Mouse (Mus musculus): Measurements from ENCODE around the gene Golga3. TPM values are rescaled to one million over a fixed set of nuclear protein-coding genes. Genes with fewer than 3 reads are reported as not detected.

Golga3 gene
- polyA plus RNA-seq, 1 experiment from 2014 or later, result 20.1 TPM

DNA sequence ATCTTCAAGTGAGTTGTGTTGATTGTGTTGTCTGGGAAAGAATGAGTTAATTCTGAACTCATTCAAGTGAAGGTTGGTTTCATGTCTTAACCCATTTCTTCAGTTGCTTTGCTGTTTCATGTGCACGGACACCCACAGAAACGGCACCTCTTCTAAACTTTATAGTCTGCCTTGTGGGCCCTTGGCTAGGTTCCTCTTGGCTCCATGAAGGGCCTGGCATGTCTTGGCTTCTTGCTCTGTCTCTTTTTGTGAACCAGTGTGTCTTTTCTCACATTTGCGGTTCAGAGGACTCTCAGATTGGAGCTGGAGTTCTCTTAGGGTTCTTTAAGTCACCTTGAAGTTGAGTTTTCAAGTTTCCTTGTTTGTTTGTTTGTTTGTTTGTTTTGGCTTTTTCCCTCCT is 48.6 kb downstream of the Golga3 start:
- peaks cover 4% of the 10 kb centered on the region for H3K4me1 ChIP-seq (ENCODE audit: control insufficient read depth, insufficient read depth, low read depth, low read length)
- ATAC-seq, result no peak
- WGBS, result 95% methylated on average over 3 of the region's 3 CpGs
- H3K4me3 ChIP-seq (ENCODE audit: low read length), result no peak overlapping the region
- H3K9me3 ChIP-seq (ENCODE audit: control insufficient read depth, low read length), result no peaks in the 10 kb centered on the region
- no peak overlapping the region for H3K9ac ChIP-seq (ENCODE audit: low read depth, low read length)
- H3K36me3 ChIP-seq (ENCODE audit: control insufficient read depth, insufficient read depth, low read length), result peaks cover 25% of the 10 kb centered on the region
- no peak overlapping the region for H3K4me2 ChIP-seq (ENCODE audit: low read length)
- H3K27me3 ChIP-seq (replicated peaks; ENCODE audit: control insufficient read depth, insufficient read depth, low read length), result no peaks in the 10 kb centered on the region
- no peak overlapping the region for H3K27ac ChIP-seq (ENCODE audit: low read depth, low read length)

GRCm38 (mm10) chr5:110227336-110227883 is 50.9 kb downstream of the Golga3 start:
- Histone ChIP-seq H3K4me3 (ENCODE audit: low read length) (no peak overlapping the region), H3K9ac (ENCODE audit: low read depth, low read length) (no peak overlapping the region), H3K36me3 (ENCODE audit: control insufficient read depth, insufficient read depth, low read length) (peaks cover 11% of the 10 kb centered on the region; the same call in 1 of the 2 replicates), H3K27ac (ENCODE audit: low read depth, low read length) (no peak overlapping the region), H3K4me1 (ENCODE audit: control insufficient read depth, insufficient read depth, low read depth, low read length) (peaks cover 15% of the 10 kb centered on the region), H3K4me2 (ENCODE audit: low read length) (no peak overlapping the region), H3K9me3 (ENCODE audit: control insufficient read depth, low read length) (no peaks in the 10 kb centered on the region), H3K27me3 (replicated peaks; ENCODE audit: control insufficient read depth, insufficient read depth, low read length) (no peaks in the 10 kb centered on the region)
- 44% methylated on average over 1 of the region's 1 CpGs for WGBS
- ATAC-seq, result no peak

GRCm38 (mm10) chr5:110230401-110230779 is 53.9 kb downstream of the Golga3 start:
- H3K4me3 ChIP-seq (ENCODE audit: low read length), result peak overlapping the region; percentile 100
- peaks cover 15% of the 10 kb centered on the region for H3K4me1 ChIP-seq (ENCODE audit: control insufficient read depth, insufficient read depth, low read depth, low read length)
- peak; percentile 16; the same call in 1 of the 2 replicates for ATAC-seq
- peak overlapping the region; percentile 93 for H3K27ac ChIP-seq (ENCODE audit: low read depth, low read length)
- H3K9me3 ChIP-seq (ENCODE audit: control insufficient read depth, low read length), result no peaks in the 10 kb centered on the region
- whole genome bisulfite sequencing, result 9% methylated on average over 8 of the region's 8 CpGs
- H3K36me3 ChIP-seq (ENCODE audit: control insufficient read depth, insufficient read depth, low read length), result peaks cover 7% of the 10 kb centered on the region
- H3K9ac ChIP-seq (ENCODE audit: low read depth, low read length), result peak overlapping the region; percentile 99
- H3K4me2 ChIP-seq (ENCODE audit: low read length), result peak overlapping the region; percentile 71
- H3K27me3 ChIP-seq (replicated peaks; ENCODE audit: control insufficient read depth, insufficient read depth, low read length), result no peaks in the 10 kb centered on the region

DNA sequence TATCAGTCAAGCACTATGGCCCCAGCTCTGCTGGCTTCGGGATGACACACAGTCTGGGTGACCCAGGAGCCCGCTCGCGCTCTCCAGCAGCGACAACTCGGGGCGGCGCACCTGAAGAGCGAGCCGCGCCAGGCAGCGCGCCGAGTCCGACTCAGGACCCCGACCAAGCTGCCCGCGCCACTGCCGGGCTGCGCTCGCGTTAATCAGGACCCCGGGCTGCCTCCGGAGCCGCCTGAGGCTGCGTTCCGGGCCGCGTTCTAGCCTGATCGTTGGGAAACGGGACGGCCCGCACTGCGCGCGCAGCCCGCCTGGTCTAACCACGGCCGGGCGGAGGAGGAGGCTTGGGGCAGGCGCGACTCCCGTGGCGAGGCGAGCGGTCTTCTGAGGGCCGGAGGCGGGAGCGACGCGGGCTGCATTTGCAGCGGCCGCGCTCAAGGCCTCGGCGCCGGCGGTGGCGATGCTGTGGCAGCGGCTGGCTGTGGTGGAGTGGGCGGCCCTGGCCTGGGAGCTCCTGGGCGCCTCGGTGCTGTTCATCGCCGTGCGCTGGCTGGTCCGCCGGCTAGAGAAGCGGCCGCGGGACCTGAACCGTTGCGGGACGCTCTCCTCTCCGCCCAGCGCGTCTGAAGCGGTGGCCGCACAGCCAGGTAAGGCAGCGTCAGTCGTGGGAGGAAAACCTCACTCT is 54.4 kb downstream of the Golga3 start, which contains the start of gene Ankle2:
TSS of gene Ankle2 (plus strand) at position 225 of the 682 bp plus-strand sequence.
- H3K9ac ChIP-seq (ENCODE audit: low read depth, low read length), result peak within 1 kb of the TSS; percentile 99
- peak within 1 kb of the TSS; percentile 93 for H3K27ac ChIP-seq (ENCODE audit: low read depth, low read length)
- no peaks in the 10 kb centered on the region for H3K27me3 ChIP-seq (replicated peaks; ENCODE audit: control insufficient read depth, insufficient read depth, low read length)
- peak within 1 kb of the TSS; percentile 100 for H3K4me3 ChIP-seq (ENCODE audit: low read length)
- no peaks in the 10 kb centered on the region for H3K9me3 ChIP-seq (ENCODE audit: control insufficient read depth, low read length)
- under 1% methylated on average over 62 of the region's 81 CpGs for WGBS
- peak; percentile 98 for ATAC-seq
- peaks cover 9% of the 10 kb centered on the region for H3K36me3 ChIP-seq (ENCODE audit: control insufficient read depth, insufficient read depth, low read length)
- H3K4me2 ChIP-seq (ENCODE audit: low read length), result peak within 1 kb of the TSS; percentile 71
- peaks cover 15% of the 10 kb centered on the region for H3K4me1 ChIP-seq (ENCODE audit: control insufficient read depth, insufficient read depth, low read depth, low read length)

DNA sequence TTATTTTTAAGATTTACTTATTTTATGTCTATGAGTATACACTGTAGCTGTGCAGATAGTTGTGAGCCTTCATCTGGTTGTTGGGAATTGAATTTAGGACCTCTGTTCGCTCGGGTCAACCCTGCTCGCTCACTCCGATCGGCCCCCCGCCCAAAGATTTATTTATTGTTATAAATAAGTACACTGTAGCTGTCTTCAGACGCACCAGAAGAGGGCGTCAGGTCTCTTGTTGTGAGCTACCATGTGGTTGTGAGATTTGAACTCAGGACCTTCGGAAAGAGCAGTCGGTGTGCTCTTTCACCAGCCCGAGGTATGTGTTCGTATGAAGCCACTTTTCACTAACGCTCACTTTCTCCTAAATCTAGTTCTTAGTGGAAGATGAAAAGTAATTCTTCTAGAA is 55.1 kb downstream of the Golga3 start:
- ATAC-seq, result no peak; the same call in 1 of the 2 replicates
- peak overlapping the region; percentile 71 for H3K4me2 ChIP-seq (ENCODE audit: low read length)
- H3K4me3 ChIP-seq (ENCODE audit: low read length), result peak overlapping the region; percentile 100
- peaks cover 15% of the 10 kb centered on the region for H3K4me1 ChIP-seq (ENCODE audit: control insufficient read depth, insufficient read depth, low read depth, low read length)
- WGBS, result 44% methylated on average over 13 of the region's 13 CpGs
- H3K9ac ChIP-seq (ENCODE audit: low read depth, low read length), result no peak overlapping the region; the same call in 1 of the 2 replicates
- H3K27ac ChIP-seq (ENCODE audit: low read depth, low read length), result no peak overlapping the region
- H3K36me3 ChIP-seq (ENCODE audit: control insufficient read depth, insufficient read depth, low read length), result peaks cover 14% of the 10 kb centered on the region
- no peaks in the 10 kb centered on the region for H3K27me3 ChIP-seq (replicated peaks; ENCODE audit: control insufficient read depth, insufficient read depth, low read length)
- H3K9me3 ChIP-seq (ENCODE audit: control insufficient read depth, low read length), result no peaks in the 10 kb centered on the region

DNA sequence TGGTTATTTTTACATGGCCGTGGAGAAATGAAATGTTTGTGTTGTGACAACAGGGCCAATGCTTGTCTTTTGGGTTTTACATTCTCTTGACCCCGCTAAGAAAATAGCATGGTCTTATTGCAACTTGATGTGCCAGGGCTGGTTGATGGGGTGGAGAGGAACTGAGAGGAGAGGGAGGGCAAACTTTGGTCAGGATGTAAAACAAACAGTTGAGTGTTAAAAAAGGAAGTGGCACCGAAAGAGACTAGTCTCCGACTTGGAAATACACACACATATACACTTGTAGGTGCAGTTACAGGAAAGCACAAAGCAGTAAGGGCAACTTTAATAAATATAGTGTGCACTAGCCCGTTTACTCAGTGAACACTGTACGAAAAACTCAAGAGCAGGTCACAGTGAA is 55.8 kb downstream of the Golga3 start:
- Histone ChIP-seq H3K27ac (ENCODE audit: low read depth, low read length) (no peak overlapping the region), H3K27me3 (replicated peaks; ENCODE audit: control insufficient read depth, insufficient read depth, low read length) (no peaks in the 10 kb centered on the region), H3K36me3 (ENCODE audit: control insufficient read depth, insufficient read depth, low read length) (peaks cover 17% of the 10 kb centered on the region), H3K4me2 (ENCODE audit: low read length) (peak overlapping the region; percentile 71; the same call in 1 of the 2 replicates), H3K4me1 (ENCODE audit: control insufficient read depth, insufficient read depth, low read depth, low read length) (peaks cover 15% of the 10 kb centered on the region), H3K4me3 (ENCODE audit: low read length) (no peak overlapping the region), H3K9ac (ENCODE audit: low read depth, low read length) (no peak overlapping the region), H3K9me3 (ENCODE audit: control insufficient read depth, low read length) (no peaks in the 10 kb centered on the region)
- ATAC-seq, result no peak
- 88% methylated on average over 6 of the region's 6 CpGs for WGBS

- H3K9me3 ChIP-seq (ENCODE audit: control insufficient read depth, low read length), result no peaks in the 10 kb centered on the region
- H3K4me3 ChIP-seq (ENCODE audit: low read length), result no peak overlapping the region
- H3K36me3 ChIP-seq (ENCODE audit: control insufficient read depth, insufficient read depth, low read length), result peaks cover 53% of the 10 kb centered on the region
- no peak for ATAC-seq
- no peaks in the 10 kb centered on the region for H3K4me1 ChIP-seq (ENCODE audit: control insufficient read depth, insufficient read depth, low read depth, low read length)
- no peak overlapping the region for H3K4me2 ChIP-seq (ENCODE audit: low read length)
- no peak overlapping the region for H3K9ac ChIP-seq (ENCODE audit: low read depth, low read length)
- H3K27me3 ChIP-seq (replicated peaks; ENCODE audit: control insufficient read depth, insufficient read depth, low read length), result no peaks in the 10 kb centered on the region
- H3K27ac ChIP-seq (ENCODE audit: low read depth, low read length), result no peak overlapping the region
- WGBS, result 90% methylated on average over 2 of the region's 2 CpGs
Observed at GRCm38 (mm10) chr5:110244091-110244490, 67.6 kb downstream of the Golga3 start.

DNA sequence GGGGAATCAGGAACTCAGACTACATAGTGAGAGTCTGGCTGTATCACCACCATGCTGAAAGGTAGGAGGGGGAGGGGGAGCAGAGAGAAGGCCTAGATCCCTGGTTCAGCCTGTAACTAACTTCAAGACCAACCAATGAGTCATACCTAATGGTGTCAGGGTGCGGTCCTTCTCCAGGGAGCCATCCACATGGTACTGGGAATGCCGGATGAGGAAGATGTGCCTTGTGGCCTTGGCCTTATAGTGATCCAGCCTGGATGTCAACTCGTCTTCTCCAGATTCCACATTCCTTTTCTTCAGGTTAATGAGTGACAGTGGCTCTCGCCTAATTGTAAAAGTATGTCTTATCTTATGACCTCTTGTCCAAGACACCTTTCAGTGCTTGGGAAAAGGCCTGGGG is 90.4 kb downstream of the Golga3 start:
- no peak overlapping the region for H3K27ac ChIP-seq (ENCODE audit: low read depth, low read length)
- no peaks in the 10 kb centered on the region for H3K27me3 ChIP-seq (replicated peaks; ENCODE audit: control insufficient read depth, insufficient read depth, low read length)
- H3K4me2 ChIP-seq (ENCODE audit: low read length), result no peak overlapping the region
- no peak for ATAC-seq
- H3K36me3 ChIP-seq (ENCODE audit: control insufficient read depth, insufficient read depth, low read length), result peaks cover 16% of the 10 kb centered on the region
- H3K4me1 ChIP-seq (ENCODE audit: control insufficient read depth, insufficient read depth, low read depth, low read length), result peaks cover 7% of the 10 kb centered on the region
- 97% methylated on average over 4 of the region's 4 CpGs for WGBS
- H3K9me3 ChIP-seq (ENCODE audit: control insufficient read depth, low read length), result no peaks in the 10 kb centered on the region
- H3K4me3 ChIP-seq (ENCODE audit: low read length), result no peak overlapping the region
- H3K9ac ChIP-seq (ENCODE audit: low read depth, low read length), result no peak overlapping the region

All from hindbrain, embryonic 16.5 days (tissue).